Mouse (Mus musculus): ENCODE results near the gene Card10.
"Not testable (repeated sequence)": the region's sequence is repeated elsewhere in the genome, so short reads cannot be mapped to it uniquely, and the experiment has no call there.

The Card10 gene

DNA sequence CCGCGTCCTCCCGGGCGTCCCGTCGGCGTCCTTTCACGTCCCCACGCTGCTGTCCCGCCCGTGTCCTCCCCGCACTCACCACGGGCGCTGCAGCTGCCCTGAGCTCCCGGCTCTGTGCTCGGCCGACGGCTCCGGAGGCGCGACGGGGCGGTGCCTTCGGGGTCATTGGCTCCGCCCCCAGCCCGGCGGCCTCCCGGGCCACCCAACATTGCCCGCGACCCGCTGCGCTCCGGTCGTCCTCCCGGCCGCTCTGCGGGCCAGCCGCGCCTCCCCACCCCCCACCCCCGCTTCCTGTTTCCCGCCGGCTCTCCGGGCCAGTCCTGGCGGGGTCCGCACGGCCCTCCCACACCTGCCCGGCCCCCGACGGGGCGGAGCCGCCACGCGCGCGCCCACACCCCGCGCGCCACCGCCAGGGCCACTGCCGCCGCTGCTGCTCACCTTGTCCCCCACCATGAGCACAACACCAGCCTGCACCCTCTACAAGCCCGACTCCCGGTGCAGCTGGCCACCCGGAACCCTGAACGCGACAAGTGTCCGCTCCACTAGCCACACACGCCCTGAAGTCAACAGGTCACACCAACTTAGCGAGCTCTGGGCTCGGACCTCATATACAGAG is at the start of gene Card10:
TSS of gene Card10 (minus strand) at position 267 of the 616 bp plus-strand sequence.
- peak; percentile 28 for DNase-seq (ENCODE audit: low read depth, low spot score)

DNA sequence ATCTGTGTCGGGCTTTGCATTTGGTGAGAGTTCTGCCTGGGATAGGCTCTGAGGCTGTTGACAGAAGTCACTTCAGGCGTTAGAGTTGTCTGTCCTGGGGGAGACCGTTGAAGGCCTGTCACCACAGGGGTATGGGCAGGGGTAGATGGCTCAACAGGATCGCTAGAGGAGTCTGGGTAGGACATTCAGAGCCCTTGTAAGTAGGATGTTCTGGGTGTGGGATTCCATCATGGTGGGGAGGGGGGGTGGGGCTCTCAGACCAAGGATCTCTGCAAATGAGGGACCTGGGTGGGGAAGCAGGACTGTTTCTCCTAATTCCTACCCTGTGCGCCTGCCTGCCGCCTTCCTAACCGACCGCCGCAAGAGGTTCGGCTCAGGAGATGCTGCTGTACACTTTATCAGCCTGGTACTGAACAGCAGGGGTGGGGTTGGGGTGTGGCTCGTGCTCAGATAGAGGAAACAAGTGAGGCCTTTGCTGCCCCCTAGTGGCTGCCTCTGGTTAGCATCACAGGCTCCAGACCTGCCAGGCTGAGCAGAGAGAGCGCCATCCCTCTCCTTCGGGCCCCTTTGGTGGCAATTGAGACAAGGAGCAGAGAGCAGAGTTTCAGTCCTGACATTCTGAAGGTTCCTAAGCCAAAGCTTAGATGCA is 48.8 kb upstream of the Card10 start:
- DNase-seq (ENCODE audit: low read depth, low spot score), result peak; percentile 84

DNA sequence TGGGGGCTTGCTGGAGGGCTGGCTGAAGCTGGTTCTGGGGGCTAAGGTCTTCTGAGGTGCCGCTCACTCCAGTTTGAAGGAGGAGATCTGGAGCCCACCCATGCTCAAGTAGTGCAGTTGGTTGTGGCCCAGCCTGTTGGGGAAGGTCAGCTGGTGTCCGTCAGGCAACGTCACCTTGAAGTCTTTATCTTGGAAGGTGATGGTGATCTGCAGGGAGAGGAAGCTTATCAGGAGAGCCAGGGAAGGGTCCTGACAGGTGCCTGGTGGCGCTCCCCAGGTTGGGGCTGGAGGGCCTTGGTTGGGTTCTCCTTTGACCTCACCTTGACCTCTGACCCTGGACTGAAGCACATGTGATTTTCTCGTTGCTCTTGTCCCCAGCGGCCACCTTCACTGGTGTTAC is 48.1 kb upstream of the Card10 start:
- DNase-seq (ENCODE audit: low read depth, low spot score), result no peak

DNA sequence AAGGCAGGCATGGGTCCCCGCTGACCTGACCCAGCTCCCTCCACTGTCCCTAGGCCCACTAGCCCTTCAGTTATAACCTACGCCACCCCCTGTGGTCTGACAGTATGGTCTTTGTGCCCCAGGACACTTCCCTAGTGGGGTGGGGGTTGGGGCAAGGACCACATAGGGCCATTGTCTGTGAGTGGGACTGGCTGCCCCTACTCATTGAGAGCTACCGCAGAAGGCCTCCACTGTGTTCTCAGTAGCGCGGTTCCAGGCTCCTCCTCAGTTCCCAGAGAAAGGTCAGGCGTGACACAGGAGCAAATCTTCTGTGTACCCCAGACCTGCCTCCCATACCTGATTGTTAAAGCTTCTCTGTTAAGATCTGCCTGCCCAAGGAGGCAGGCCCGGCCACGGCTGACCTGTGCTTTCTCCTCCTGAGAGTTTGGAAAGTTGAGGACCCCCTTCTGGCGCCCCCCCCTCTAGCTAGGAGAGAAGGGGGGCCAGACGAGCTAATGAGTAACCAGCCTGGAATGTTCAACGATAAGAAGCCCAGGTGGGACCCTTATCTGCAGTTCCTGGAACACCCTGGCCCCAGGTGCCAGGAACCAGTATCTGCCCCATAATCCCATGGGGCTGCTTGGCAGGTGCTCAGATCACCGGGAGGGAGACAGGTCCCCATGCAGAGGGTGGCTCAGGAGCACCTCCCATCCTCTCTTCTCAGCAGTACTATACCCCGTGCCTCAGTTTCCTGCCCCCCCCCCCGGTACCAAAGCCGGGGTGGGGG is 47.4 kb upstream of the Card10 start:
- DNase-seq (ENCODE audit: low read depth, low spot score), result no peak

DNA sequence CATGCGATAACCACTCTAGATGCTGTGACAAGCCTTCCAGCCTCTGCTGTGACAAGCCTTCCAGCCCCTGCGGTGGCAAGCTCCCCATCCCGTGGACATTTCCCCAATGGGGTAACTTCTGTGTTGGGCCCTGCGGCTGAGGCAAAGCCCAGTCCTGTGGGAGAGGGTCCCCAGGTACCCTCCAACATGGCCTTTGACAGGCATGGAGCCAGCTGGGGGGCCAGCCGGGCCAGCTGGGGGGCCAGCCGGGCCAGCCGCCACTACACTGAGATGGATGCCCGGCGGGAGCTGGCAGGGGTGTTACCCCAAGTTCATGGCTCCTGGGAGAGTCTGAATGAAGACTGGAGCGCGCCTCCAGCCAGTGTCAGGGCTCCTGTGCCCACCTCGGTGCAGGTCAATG is 46.6 kb upstream of the Card10 start:
- DNase-seq (ENCODE audit: low read depth, low spot score), result no peak

DNA sequence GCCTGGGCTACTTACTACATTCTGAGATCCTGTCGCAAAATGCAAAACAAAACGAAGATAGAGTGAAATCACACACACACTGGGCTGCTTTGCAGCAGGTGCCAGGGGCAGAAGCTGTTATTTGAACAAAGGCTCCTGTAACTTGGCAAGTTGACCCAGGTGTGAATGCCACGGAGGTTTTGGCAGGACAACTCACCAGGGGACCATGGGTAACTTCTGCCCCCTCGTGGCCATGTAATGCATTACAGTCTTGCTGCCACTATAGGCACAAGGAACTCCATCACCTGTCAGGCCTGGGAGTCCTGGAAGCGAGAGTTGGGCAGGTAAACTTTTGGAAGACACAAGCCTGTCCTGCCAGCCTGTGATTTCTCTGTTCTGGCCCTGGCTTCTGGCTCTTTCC is 45.6 kb upstream of the Card10 start:
- peak; percentile 55 for DNase-seq (ENCODE audit: low read depth, low spot score)

DNA sequence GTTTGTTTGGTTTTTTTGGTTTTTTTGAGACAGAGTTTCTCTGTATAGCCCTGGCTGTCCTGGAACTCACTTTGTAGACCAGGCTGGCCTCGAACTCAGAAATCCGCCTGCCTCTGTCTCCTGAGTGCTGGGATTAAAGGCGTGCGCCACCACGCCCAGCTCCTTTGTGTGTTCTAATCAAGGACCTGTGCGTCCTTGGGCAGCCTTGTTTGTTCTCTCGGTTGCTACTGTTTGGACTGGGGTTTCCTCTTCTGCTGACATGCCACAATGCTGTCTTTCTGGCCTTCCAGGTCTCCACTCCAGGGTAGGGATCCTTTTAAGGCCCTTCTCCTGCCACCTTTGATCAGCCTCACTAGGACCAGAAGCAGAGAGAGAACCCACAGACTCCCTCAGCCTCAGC is 44.0 kb upstream of the Card10 start:
- DNase-seq (ENCODE audit: low read depth, low spot score), result not testable (repeated sequence)

DNA sequence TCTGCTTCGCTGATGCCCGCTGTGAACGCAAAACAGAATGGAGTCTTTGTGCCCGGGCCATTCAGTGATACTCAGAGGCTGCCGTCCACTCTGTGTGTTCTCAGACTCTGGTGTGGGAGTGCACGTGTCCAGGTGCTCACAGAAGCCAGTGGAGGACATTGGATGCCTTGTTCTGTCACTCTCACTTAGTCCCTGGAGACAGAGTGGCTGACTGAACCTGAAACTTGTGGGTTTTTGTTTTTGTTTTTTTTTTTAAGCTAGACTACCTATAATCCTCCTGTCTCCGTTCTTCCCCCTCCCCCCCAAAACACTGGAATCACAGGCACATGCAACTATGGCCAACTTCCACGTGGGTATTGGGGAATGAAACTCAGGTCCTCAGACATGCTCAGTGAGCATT is 43.5 kb upstream of the Card10 start:
- DNase-seq (ENCODE audit: low read depth, low spot score), result no peak

DNA sequence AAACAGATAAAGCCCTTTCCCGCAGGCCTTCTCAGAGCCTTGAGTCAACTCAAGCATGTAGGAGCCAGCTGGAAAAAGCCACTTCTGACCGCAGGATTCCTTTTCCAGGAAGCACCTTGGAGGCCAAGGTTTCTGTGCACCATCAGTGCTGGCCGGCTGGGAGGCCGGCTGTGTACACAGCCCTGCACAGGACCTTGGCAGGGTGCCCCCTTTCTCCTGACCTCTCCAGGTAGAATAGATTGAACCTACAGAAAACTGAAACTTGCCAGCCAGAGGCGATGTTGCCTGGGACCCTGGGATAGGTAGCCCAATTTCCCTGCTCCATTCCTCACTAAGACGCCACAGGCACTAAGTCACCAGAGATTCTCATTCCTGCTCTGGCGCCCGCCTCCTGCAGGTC is 43.0 kb upstream of the Card10 start:
- no peak for DNase-seq (ENCODE audit: low read depth, low spot score)

DNA sequence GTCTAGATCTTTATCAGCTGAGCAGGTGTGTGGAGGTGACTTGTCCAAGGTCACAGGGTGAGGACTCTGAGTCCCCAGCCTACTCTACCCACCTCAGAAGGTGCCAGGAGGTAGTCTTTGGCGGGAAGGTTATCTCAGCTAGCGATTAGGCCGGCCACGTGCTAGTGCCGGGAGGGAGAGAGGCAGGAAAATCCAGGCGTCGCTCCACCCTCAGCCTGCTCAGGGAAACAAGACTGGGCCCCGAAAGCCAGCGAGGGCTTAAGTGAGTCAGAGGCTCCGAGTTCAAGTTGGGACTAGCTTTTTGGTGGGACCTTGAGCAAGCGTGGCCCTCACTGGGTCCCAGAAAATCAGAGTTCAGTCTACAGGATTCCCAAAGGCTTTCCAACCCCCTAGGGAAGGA is 42.5 kb upstream of the Card10 start:
- no peak for DNase-seq (ENCODE audit: low read depth, low spot score)

DNA sequence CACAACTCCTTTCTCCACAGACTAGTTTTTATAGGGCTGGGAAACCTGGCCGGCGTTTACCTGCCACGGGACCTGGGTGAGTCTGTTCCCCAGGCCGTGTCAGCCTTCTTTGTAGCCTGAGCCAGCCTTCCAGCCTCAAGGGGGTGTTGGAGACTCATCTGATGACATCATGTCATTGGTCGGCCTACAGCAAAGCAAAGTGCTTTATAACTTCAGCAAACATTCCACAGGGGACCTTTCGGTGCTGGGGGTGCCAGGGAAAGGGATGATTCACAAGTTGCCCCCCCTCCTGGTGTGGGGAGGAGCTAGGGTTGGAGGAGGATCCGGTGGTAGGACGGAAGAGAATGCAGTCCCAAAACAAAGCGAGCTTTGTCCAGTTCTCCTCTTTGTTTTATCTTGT is 41.9 kb upstream of the Card10 start:
- DNase-seq (ENCODE audit: low read depth, low spot score), result no peak

DNA sequence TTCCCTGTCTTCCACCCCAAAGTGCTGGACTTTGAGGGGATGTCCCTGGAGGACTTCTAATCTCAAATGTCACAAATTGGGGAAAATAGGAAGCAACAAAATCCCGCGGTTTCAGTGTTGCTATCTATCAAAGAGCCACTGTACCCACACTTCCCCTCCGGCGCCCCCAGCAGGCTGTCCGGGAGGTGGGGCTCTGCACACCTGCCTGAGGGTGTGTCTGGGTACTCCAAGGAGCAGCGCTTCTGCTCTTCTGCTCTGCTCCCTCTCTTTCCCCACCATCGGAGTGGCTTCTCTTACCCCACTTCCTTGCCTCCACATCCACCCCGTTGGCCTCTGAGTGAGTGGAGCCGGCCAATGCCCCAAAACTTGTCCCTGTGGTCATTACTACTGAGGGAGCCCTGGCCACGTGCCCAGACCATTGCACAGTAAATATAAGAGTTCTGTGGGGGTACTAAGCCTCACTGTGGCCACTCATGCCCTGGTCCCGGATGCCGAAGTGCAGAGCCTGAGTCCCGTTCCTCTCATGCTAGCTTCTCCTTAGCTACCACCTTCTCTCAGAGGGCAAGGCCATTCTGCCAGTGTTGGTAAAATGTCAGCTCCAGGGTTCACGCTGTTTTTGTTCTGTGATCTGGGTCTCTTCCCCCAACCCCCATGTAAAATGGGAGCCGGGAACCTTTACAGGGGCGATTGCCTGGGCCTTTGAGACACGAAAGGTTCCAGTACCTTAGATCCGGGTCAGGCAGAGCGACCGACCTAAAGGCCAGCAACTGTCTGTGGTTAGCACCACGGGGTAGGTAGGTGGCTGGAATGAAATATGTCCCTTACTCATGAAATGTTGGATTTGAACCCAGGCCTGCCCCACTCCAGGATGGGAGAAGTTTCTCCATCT is 41.0 kb upstream of the Card10 start:
- no peak for DNase-seq (ENCODE audit: low read depth, low spot score)

DNA sequence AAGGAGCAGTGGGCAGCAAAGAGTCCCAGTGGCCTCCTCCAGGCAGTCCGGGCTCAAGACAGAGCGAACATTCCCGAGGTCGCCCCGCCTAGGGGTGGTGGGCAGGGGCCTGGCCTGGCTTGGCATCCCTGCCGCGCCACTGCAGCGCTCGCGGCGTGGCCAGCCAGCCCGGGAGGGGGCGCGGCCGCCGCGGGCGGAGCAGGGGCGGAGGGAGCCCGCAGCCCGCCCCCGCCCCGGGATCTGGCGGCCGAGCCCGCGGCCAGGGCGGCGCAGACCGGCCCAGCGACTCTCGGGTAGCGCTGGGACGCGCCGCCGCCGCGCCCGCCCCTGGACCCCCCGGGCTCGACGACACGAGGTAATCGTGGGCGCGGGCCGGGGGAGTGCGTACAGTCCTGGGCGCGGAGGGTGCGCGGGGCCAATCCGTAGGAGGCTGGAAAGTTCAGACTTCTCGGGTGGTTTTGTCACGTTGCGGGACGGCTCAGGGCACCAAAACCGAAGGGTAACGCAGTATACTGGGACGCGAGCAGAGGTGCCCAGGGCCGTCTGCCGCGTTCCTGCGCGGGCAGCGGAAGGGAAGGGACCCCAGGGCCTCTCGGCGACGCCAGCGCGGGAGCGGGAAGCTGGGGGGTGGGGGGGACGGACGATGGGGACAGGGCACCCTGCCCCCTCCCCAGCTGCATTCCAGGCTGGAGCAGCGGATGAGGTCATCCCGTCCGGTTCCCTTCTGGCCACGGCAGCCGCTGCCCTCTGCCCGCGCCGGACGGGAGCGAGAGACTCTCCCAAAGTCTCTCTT is 39.7 kb upstream of the Card10 start, which contains the start of gene Cdc42ep1:
TSS of gene Cdc42ep1 (plus strand) at position 254 of the 793 bp plus-strand sequence.
- DNase-seq (ENCODE audit: low read depth, low spot score), result no peak

DNA sequence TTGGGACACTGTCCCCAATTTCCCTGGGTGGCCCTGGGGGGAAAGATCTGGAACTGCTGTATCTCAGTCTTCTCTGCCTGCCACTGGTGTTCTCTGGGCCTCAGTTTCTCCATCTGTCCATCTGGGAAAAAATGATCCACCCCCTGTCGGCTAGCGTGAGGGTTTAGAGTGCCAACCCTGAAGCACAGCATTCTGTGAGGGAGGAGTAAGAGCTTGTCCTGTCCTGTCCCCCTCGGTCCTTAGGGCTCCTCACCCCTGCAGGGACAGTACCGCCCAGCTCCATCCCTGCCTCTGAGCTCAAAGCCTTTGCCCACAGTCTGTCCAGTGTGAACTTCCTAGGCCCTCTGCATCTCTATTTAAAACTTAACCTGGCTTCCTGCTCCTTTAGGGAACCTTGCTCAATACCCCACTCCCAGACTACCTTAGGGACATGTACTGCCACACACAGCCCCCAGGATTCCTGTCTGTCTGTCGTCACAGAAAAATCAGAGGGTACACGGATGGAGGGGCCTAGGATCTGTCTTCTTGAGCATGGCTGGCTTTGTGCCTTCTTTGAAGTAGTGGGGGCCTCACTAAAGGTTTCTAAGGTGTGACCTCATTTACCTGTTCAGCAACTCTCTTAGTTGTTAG is 38.4 kb upstream of the Card10 start:
- DNase-seq (ENCODE audit: low read depth, low spot score), result no peak

DNA sequence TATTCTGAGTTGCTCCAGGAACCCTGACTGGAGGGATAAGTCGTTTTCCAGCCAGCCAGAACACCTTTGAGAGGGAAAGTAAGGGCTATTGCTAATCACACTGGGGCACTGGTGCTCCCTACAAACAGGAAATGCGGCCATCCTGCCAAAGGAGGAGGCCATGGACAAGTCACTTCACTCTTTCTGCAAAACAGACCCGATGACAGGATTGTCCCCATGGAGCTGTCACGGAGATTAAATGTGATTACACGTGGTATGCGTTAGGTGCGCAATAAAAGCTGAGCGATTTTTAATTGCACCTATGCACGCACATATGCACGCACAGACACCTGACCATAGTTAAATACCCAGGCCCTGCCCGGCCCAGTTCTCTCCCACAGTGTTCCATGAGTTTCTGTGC is 37.9 kb upstream of the Card10 start:
- DNase-seq (ENCODE audit: low read depth, low spot score), result no peak

DNA sequence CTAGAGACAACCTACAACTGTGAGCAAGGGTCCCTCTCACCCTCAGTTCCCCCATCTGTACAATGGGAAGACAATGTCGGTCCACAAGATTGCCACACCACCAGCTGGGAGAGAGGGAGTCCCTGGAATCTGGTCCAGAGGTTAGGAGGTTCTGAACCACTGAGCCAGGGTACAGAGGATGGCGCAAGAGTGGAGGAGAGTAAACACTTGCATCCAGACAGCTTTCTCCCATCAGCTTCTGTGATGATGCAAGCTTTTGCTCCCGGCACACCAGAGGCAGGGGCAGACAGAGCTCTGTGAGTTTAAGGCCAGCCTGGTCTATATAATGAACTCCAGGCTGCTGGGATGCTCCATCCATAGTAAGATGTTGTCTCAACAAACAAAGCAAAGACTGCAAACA is 37.4 kb upstream of the Card10 start:
- no peak for DNase-seq (ENCODE audit: low read depth, low spot score)

DNA sequence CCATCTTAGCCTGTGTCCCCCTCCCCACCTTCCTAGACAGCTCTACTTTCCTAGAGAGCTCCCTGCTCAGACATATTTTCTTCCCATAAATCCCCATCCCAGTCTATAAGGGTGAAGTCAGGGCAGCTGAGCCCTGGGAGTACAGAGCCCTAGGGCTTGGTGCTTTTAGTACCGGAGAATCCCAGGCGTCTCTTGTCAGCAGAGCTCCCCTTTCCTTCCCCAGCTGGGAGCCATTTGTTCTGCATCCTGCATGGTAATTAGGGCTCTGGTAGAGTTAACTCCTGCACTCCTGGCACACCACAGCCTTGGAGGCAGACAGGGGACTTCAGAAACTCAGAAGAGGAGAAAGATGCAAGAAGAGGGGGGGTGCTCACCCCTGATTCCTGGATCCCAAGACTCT is 36.9 kb upstream of the Card10 start:
- DNase-seq (ENCODE audit: low read depth, low spot score), result no peak

DNA sequence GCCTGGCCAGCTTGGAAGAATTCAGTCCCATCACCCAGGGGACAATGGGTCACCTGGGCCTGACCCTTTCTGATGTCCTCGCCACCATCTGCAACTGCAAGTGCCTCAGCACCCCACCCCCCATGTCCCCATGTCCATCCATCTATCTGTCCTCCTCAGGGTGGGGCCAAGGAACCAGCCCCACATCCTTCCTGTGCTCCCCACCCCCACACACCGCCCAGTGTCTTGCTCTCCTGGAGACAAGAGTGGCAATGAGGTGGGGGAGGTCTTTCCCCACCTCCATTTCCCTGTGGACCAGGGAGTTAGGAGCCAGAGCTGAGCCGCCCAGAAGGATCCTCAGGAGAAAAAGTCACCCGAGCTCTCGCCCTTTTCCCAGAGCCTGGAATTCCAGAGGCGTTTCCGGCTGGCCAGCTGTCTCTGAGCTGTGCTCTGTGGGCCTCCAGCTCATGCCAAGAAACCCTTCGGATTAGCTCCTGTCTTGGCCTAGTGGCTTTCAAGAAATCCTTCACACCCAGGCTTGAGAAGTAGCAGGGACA is 33.3 kb upstream of the Card10 start:
- DNase-seq (ENCODE audit: low read depth, low spot score), result no peak

DNA sequence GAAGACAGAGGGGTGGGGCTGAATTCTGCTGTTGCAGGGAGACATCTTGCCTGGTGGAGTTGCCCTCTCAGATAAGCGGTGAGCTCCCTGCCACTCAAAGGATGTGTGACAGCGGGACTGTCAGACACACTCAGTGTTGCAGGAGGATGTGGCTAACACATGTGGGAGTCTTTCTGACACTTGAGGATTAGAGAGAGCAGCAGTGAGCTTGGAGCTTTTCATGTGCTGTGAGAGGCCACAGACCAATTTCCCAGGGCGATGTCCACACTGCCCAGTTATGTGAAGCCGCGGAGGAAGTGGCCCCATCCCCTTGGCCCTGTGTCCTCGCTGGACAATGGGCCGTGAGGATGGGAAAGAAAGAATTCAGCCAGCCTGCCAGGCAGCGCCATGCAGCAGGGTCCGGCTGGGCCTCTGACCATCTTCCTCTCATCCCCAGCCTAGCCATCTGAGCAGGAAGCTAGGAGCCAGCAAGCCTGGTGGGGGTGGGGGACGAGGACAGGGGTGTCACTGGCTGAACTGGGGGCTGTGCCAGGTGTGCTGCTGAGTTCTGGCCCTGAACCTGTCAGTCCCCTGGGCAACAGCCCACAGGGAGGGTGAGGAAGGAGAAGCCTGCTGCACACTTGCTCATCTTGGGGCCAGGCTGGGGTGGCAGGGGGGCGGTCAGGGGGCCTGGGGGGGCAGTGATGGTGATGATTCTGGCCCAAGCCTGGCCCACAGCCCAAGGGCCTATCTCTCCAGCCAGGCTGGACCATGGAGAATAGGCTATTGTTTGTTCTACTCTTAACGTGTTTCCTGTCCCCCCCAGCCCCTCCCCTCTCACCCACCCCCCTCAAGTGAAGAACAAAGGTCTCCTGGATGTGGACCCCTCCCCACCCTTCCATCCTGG is 32.6 kb upstream of the Card10 start:
- DNase-seq (ENCODE audit: low read depth, low spot score), result no peak
